Mouse (Mus musculus) MEL (cell line): ENCODE results near the gene Zfp668. TPM values are rescaled to one million over a fixed set of nuclear protein-coding genes. Genes with fewer than 3 reads are reported as not detected.

Experiments used
- DNase-seq: peaks from one replicate; pipeline ENCODE4 v3.0.0; 2011; ENCODE audit warnings: low read depth, low spot score
- H3K27ac ChIP-seq: 2 replicates; pipeline ENCODE4 v1.5.1; 2012; ENCODE audit warnings: low read depth, mild to moderate bottlenecking, control low read depth, low read length, moderate library complexity; ENCODE audit not compliant: control insufficient read depth
- H3K27me3 ChIP-seq, 2 experiments: fragments of 150-350 bp in 1 of 2; sonication (generic) in 1 of 2; 2 replicates each; pipeline ENCODE4 v1.6.1; 2012; ENCODE audit warnings: low read length in 2 of 2, mild to moderate bottlenecking in 2 of 2, improper control_type of control experiment in 1 of 2, moderate library complexity in 1 of 2; ENCODE audit not compliant: insufficient read depth in 2 of 2, control insufficient read depth in 1 of 2
- H3K36me3 ChIP-seq, 2 experiments: 2 replicates each; pipeline ENCODE4 v1.6.1; 2012 to 2014; ENCODE audit warnings: low read length in 2 of 2, improper control_type of control experiment in 1 of 2, inconsistent platforms in 1 of 2, mild to moderate bottlenecking in 1 of 2; ENCODE audit not compliant: insufficient read depth in 2 of 2, control insufficient read depth in 1 of 2
- H3K4me1 ChIP-seq, 2 experiments: fragments of 150-350 bp in 1 of 2; sonication (generic) in 1 of 2; 2 replicates each; pipeline ENCODE4 v1.6.1; 2012; ENCODE audit warnings: low read length in 2 of 2, improper control_type of control experiment in 1 of 2, mild to moderate bottlenecking in 1 of 2; ENCODE audit not compliant: insufficient read depth in 2 of 2, control insufficient read depth in 1 of 2
- H3K4me3 ChIP-seq, 2 experiments: fragments of 150-350 bp in 1 of 2; sonication (generic) in 1 of 2; 2 replicates each; pipeline ENCODE4 v1.5.1; 2012; ENCODE audit warnings: low read depth in 2 of 2, low read length in 2 of 2, mild to moderate bottlenecking in 2 of 2, moderate library complexity in 2 of 2, control low read depth in 1 of 2, improper control_type of control experiment in 1 of 2; ENCODE audit not compliant: control insufficient read depth in 1 of 2, insufficient read depth in 1 of 2
- H3K79me2 ChIP-seq: 2 replicates; pipeline ENCODE4 v1.6.1; 2012; ENCODE audit warnings: mild to moderate bottlenecking, low read length, moderate library complexity; ENCODE audit not compliant: control insufficient read depth, poor library complexity, insufficient read depth
- H3K9ac ChIP-seq: 2 replicates; pipeline ENCODE4 v1.6.1; 2012; ENCODE audit warnings: low read depth, mild to moderate bottlenecking, control low read depth, low read length, moderate library complexity; ENCODE audit not compliant: control insufficient read depth, poor library complexity, severe bottlenecking
- H3K9me3 ChIP-seq: fragments of 150-350 bp; sonication (generic); replicated peaks from 2 replicates; pipeline ENCODE4 v1.6.1; 2012; ENCODE audit warnings: mild to moderate bottlenecking, low read length, improper control_type of control experiment, moderate library complexity; ENCODE audit not compliant: insufficient read depth
- BHLHE40 ChIP-seq: IDR thresholded peaks from 2 replicates; pipeline ENCODE4 v1.6.1; 2012; ENCODE audit warnings: low read depth, mild to moderate bottlenecking, inconsistent platforms, low read length, improper control_type of control experiment, borderline replicate concordance
- CHD1 ChIP-seq: IDR thresholded peaks from 2 replicates; pipeline ENCODE4 v1.6.1; 2012; ENCODE audit warnings: low read depth, mild to moderate bottlenecking, inconsistent platforms, low read length, improper control_type of control experiment
- CHD2 ChIP-seq: IDR thresholded peaks from 2 replicates; pipeline ENCODE4 v1.6.1; 2011; ENCODE audit warnings: low read length, improper control_type of control experiment
- E2F4 ChIP-seq: IDR thresholded peaks from 2 replicates; pipeline ENCODE4 v1.6.1; 2011; ENCODE audit warnings: low read depth, low read length, improper control_type of control experiment, borderline replicate concordance
- ELF1 ChIP-seq: IDR thresholded peaks from 2 replicates; pipeline ENCODE4 v1.6.1; 2014; ENCODE audit warnings: low read depth, mild to moderate bottlenecking, inconsistent platforms, low read length, improper control_type of control experiment, moderate library complexity
- EP300 ChIP-seq, 2 experiments: IDR thresholded peaks; 2 replicates each; pipeline ENCODE4 v1.6.1; 2011; ENCODE audit warnings: improper control_type of control experiment in 2 of 2, low read length in 2 of 2, low read depth in 1 of 2, mild to moderate bottlenecking in 1 of 2
- GABPA ChIP-seq: IDR thresholded peaks from 2 replicates; pipeline ENCODE4 v1.6.1; 2012; ENCODE audit warnings: low read depth, mild to moderate bottlenecking, inconsistent platforms, low read length, improper control_type of control experiment, moderate library complexity
- GATA1 ChIP-seq: IDR thresholded peaks from 2 replicates; pipeline ENCODE4 v1.6.1; 2011; ENCODE audit warnings: low read depth, low read length, improper control_type of control experiment
- MAFK ChIP-seq: IDR thresholded peaks from 2 replicates; pipeline ENCODE4 v1.6.1; 2011; ENCODE audit warnings: low read depth, mild to moderate bottlenecking, low read length, improper control_type of control experiment, borderline replicate concordance
- MAX ChIP-seq: IDR thresholded peaks from 2 replicates; pipeline ENCODE4 v1.6.1; 2011; ENCODE audit warnings: low read length, improper control_type of control experiment
- MAZ ChIP-seq: IDR thresholded peaks from 2 replicates; pipeline ENCODE4 v1.6.1; 2012; ENCODE audit warnings: low read depth, mild to moderate bottlenecking, inconsistent platforms, low read length, improper control_type of control experiment
- MEF2A ChIP-seq: IDR thresholded peaks from 2 replicates; pipeline ENCODE4 v1.6.1; 2014; ENCODE audit warnings: low read depth, mild to moderate bottlenecking, inconsistent platforms, low read length, improper control_type of control experiment; ENCODE audit not compliant: poor library complexity, insufficient replicate concordance, severe bottlenecking; ENCODE audit errors: extremely low read depth
- MYB ChIP-seq: IDR thresholded peaks from 2 replicates; pipeline ENCODE4 v1.6.1; 2011; ENCODE audit warnings: mild to moderate bottlenecking, low read depth, low read length, improper control_type of control experiment
- MYC ChIP-seq: IDR thresholded peaks from 2 replicates; pipeline ENCODE4 v1.6.1; 2011; ENCODE audit warnings: low read depth, mild to moderate bottlenecking, low read length, improper control_type of control experiment, moderate library complexity
- NELFE ChIP-seq: IDR thresholded peaks from 2 replicates; pipeline ENCODE4 v1.6.1; 2011; ENCODE audit warnings: low read depth, low read length, improper control_type of control experiment
- NRF1 ChIP-seq: IDR thresholded peaks from 2 replicates; pipeline ENCODE4 v1.6.1; 2014; ENCODE audit warnings: low read depth, mild to moderate bottlenecking, inconsistent platforms, low read length, improper control_type of control experiment, moderate library complexity; ENCODE audit not compliant: poor library complexity, insufficient read depth, severe bottlenecking
- POLR2AphosphoS2 ChIP-seq: IDR thresholded peaks from 2 replicates; pipeline ENCODE4 v1.6.1; 2011; ENCODE audit warnings: low read length, improper control_type of control experiment
- RCOR1 ChIP-seq: IDR thresholded peaks from 2 replicates; pipeline ENCODE4 v1.6.1; 2012; ENCODE audit warnings: low read depth, mild to moderate bottlenecking, inconsistent platforms, low read length, improper control_type of control experiment
- TAL1 ChIP-seq: IDR thresholded peaks from 2 replicates; pipeline ENCODE4 v1.6.1; 2012; ENCODE audit warnings: mild to moderate bottlenecking, inconsistent platforms, low read length, moderate library complexity, mixed read lengths
- TBP ChIP-seq: IDR thresholded peaks from 2 replicates; pipeline ENCODE4 v1.8.0; 2011; ENCODE audit warnings: low read depth, low read length, improper control_type of control experiment
- USF1 ChIP-seq: IDR thresholded peaks from 2 replicates; pipeline ENCODE4 v1.6.1; 2014; ENCODE audit warnings: low read depth, mild to moderate bottlenecking, inconsistent platforms, low read length, improper control_type of control experiment, moderate library complexity
- USF2 ChIP-seq, 2 experiments: IDR thresholded peaks; 2 replicates each; pipeline ENCODE4 v1.6.1; 2011 to 2012; ENCODE audit warnings: improper control_type of control experiment in 2 of 2, low read length in 2 of 2, borderline replicate concordance in 1 of 2, inconsistent platforms in 1 of 2, low read depth in 1 of 2, mild to moderate bottlenecking in 1 of 2; ENCODE audit not compliant: insufficient read depth in 1 of 2
- ZMIZ1 ChIP-seq: IDR thresholded peaks from 2 replicates; pipeline ENCODE4 v1.6.1; 2012; ENCODE audit warnings: low read depth, mild to moderate bottlenecking, inconsistent platforms, low read length, improper control_type of control experiment, moderate library complexity
- ZNF384 ChIP-seq: IDR thresholded peaks from 2 replicates; pipeline ENCODE4 v1.6.1; 2012; ENCODE audit warnings: low read depth, mild to moderate bottlenecking, inconsistent platforms, low read length, improper control_type of control experiment
- polyA plus RNA-seq, 2 experiments: library from polyadenylated mRNA; stranded (reverse) in 1 of 2; unstranded in 1 of 2; fragments of >175 nt in 1 of 2; fragments of >200 nt in 1 of 2; gene quantifications; 2 replicates each; pipeline versions ENCODE4 v1.2.1 to v1.2.4; 2012; ENCODE audit warnings: low replicate concordance in 2 of 2, low read depth in 1 of 2; ENCODE audit not compliant: insufficient read length in 2 of 2, insufficient read depth in 1 of 2, missing spikeins in 1 of 2
- total RNA-seq: library from RNA; depleted of rRNA; stranded (reverse); fragments of 300-350 nt; gene quantifications from 2 replicates; pipeline ENCODE4 v1.2.3, GENCODE M21; 2012

Zfp668 gene
- total and polyA plus RNA-seq, 3 experiments: 9.1 to 15.6 TPM; not detected in 1

DNA sequence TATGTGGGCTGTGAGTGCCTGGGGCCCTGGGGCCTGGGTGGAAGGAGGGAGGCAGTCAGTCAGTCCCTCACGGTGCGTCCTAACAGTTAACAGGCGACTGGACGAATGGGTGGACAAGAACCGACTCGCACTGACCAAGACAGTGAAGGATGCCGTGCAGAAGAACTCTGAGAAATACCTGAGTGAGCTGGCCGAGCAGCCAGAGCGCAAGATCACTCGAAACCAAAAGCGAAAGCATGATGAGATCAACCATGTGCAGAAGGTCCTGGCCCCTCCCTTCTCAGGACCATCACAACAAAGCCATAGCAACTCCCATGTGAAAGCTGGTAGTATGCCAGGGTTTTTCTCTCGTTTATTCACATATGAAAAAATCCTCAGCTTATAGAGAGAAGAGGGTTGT is 38.7 kb upstream of the Zfp668 start:
- no peak overlapping the region for H3K4me3 ChIP-seq
- peaks cover 5% of the 10 kb centered on the region for H3K79me2 ChIP-seq
- no peaks in the 10 kb centered on the region for H3K27me3 ChIP-seq
- TF ChIP-seq ELF1: no peak
- no peak for TF ChIP-seq USF1
- TF ChIP-seq BHLHE40: no peak
- H3K36me3 ChIP-seq: peaks cover 2 to 4% of the 10 kb centered on the region in 2 experiments; a peak in 3 of 4 replicates
- no peak for DNase-seq
- H3K9me3 ChIP-seq: no peaks in the 10 kb centered on the region
- no peak overlapping the region for H3K27ac ChIP-seq
- no peak overlapping the region for H3K9ac ChIP-seq
- peaks cover 2 to 7% of the 10 kb centered on the region in 2 experiments; a peak in 2 of 4 replicates for H3K4me1 ChIP-seq

DNA sequence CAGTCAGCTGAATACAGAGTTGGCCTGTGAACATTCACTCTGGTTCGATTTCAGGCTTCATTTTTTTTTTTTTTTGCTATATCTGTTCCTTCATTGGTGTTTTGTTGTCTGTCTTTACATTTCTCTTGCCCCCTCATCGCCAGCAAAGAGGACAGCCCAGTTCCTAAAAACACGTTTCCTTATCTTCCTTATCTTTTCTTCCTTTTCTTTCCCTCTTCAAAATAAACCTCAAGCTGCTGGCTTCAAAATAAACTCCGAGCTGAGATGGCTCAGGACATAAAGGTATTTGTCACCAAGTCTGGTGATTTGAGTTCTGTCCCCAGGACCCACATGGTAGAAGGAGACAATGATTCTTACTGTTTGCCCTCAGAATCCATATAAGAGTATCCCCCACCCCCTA is 36.3 kb upstream of the Zfp668 start:
- Histone ChIP-seq H3K4me3 (peak overlapping the region; percentile 83 to 93), H3K27ac (peak overlapping the region; percentile 74), H3K27me3 (no peaks in the 10 kb centered on the region), H3K36me3 (peaks cover 2 to 4% of the 10 kb centered on the region in 2 experiments; a peak in 3 of 4 replicates), H3K4me1 (peaks cover 2 to 7% of the 10 kb centered on the region in 2 experiments; a peak in 2 of 4 replicates), H3K9ac (peak overlapping the region; percentile 80), H3K79me2 (peaks cover 5% of the 10 kb centered on the region), H3K9me3 (no peaks in the 10 kb centered on the region)
- TF ChIP-seq RCOR1 (no peak), MYC (no peak), MEF2A (no peak), CHD2 (no peak), TBP (no peak), TAL1 (no peak), USF2 (IDR thresholded peaks at IDR 0.05; ENCODE audit: borderline replicate concordance in 1 of 2, insufficient read depth in 1 of 2, low read depth in 1 of 2, low read length in 2 of 2) (no peak), MAZ (no peak), GATA1 (peak; percentile 76), GABPA (no peak), EP300 (IDR thresholded peaks at IDR 0.05; ENCODE audit: low read depth in 1 of 2, low read length in 2 of 2) (peak; percentile 5 to 16; a peak in 1 of 4 replicates), ZNF384 (peak; percentile 60; the same call in 1 of the 2 replicates), E2F4 (no peak), CHD1 (peak; percentile 78; the same call in 1 of the 2 replicates), ZMIZ1 (no peak), NRF1 (no peak), NELFE (no peak), POLR2AphosphoS2 (no peak), MYB (no peak), BHLHE40 (no peak), MAX (no peak; the same call in 1 of the 2 replicates), MAFK (no peak)
- no peak for DNase-seq
